Mouse (Mus musculus) G1E (cell line): ENCODE data around the gene Gzmf.

Source experiments
- CTCF ChIP-seq: IDR thresholded peaks from 2 replicates; pipeline ENCODE4 v1.5.1; 2012; ENCODE audit warnings: low read depth, low read length, inconsistent platforms, mixed read lengths
- GATA1 ChIP-seq: IDR thresholded peaks from 2 replicates; pipeline ENCODE4 v1.6.1; 2012; ENCODE audit warnings: borderline replicate concordance, low read length, inconsistent platforms, mixed read lengths
- GATA2 ChIP-seq: IDR thresholded peaks from 2 replicates; pipeline ENCODE4 v1.6.1; 2012; ENCODE audit warnings: low read depth, low read length, inconsistent platforms, borderline replicate concordance
- POLR2AphosphoS5 ChIP-seq: IDR thresholded peaks from 2 replicates; pipeline ENCODE4 v1.6.1; 2012; ENCODE audit warnings: low read depth, low read length, inconsistent platforms; ENCODE audit not compliant: insufficient replicate concordance
- TAL1 ChIP-seq: conservative IDR thresholded peaks from 2 replicates; pipeline ENCODE4 v1.6.1; 2012; ENCODE audit warnings: low read depth, low read length, inconsistent platforms, mixed read lengths

DNA sequence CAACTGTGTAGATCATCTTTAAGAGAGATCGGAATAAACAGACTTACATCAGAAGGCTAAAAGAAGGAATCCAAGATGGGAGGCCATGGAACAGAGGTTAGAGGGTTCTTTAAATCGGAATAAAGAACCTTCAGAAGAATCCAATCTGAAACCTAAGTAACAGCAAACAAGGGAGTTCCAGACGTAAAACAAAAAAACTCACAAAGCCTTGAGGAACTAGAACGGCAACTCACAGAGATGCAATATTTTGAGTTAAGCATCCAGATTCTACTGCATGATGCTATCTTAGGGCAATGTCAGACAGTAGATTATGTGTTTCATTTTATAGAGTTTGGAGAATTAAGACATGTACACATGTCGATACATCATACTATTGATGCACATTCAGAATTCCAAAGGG is 36.7 kb downstream of the Gzmf start, which contains the start of gene Gzmn:
- no peak for TF ChIP-seq CTCF
- TF ChIP-seq TAL1 = no peak
- no peak for TF ChIP-seq GATA1
- TF ChIP-seq POLR2AphosphoS5 = no peak
- TF ChIP-seq GATA2 = no peak
